Mouse (Mus musculus) stomach, embryonic 15.5 days (tissue): Measurements from ENCODE around the gene Sap25. TPM values are rescaled to one million over a fixed set of nuclear protein-coding genes. Genes with fewer than 3 reads are reported as not detected.

ENCODE experiments used
- ATAC-seq: fragments of 200-750 bp; cut with Nextera tagmentation; 2 replicates; pipeline ENCODE4 v1.8.0; 2017; ENCODE audit warnings: low read depth, moderate number of reproducible peaks, moderate TSS enrichment; ENCODE audit not compliant: insufficient read depth, low FRiP score
- H3K27ac ChIP-seq: fragments of 300-500 bp; sonication (generic); 2 replicates; pipeline ENCODE4 v1.5.1; 2015; ENCODE audit warnings: mild to moderate bottlenecking, inconsistent platforms
- H3K27me3 ChIP-seq: fragments of 300-500 bp; sonication (generic); replicated peaks from 2 replicates; pipeline ENCODE4 v1.6.1; 2015; ENCODE audit warnings: inconsistent platforms
- H3K36me3 ChIP-seq: fragments of 300-500 bp; sonication (generic); 2 replicates; pipeline ENCODE4 v1.6.1; 2015; ENCODE audit warnings: inconsistent platforms
- H3K4me1 ChIP-seq: fragments of 300-500 bp; sonication (generic); 2 replicates; pipeline ENCODE4 v1.6.1; 2015; ENCODE audit warnings: inconsistent platforms
- H3K4me2 ChIP-seq: fragments of 300-500 bp; sonication (generic); 2 replicates; pipeline ENCODE4 v1.6.1; 2015; ENCODE audit warnings: mild to moderate bottlenecking, inconsistent platforms
- H3K4me3 ChIP-seq: fragments of 300-500 bp; sonication (generic); replicated peaks from 2 replicates; pipeline ENCODE4 v1.5.1; 2015; ENCODE audit warnings: inconsistent platforms
- H3K9ac ChIP-seq: fragments of 300-500 bp; sonication (generic); 2 replicates; pipeline ENCODE4 v1.6.1; 2015; ENCODE audit warnings: inconsistent platforms
- H3K9me3 ChIP-seq: fragments of 300-500 bp; sonication (generic); 2 replicates; pipeline ENCODE4 v1.6.1; 2016; ENCODE audit warnings: inconsistent platforms
- WGBS: fragments of 180-500 bp; shearing (Covaris S2); methylation state at CpG from one replicate; pipeline ENCODE4 v1.1.7; 2015; 5-methylcytosine and 5-hydroxymethylcytosine counted together
- polyA plus RNA-seq: library from polyadenylated mRNA; unstranded; fragments of >200 nt; fragmentation: Nextera tagmentation; extraction: Ambion mirVana; gene quantifications from 2 replicates; pipeline ENCODE4 v1.2.1, GENCODE M21; 2015

The Sap25 gene
- polyA plus RNA-seq, 1 experiment from 2014 or later = 8.9 TPM

DNA sequence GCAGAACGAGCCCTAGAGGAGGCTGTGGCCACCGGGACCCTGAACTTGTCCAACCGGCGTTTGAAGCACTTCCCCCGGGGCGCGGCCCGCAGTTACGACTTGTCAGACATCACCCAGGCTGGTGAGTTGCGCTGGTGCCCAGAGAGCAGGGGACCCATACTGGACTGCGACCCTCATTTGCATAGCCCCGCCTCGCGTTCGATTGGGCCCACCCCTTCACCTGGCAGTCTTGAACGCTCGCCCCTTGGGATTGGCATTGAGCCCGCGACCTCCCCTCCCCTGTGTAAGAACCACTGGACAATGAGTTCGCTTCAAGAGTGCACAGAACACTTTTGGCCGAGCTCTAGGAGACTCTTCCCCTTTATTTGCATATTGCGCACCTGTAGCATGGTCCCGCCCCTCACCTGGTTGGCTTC is 11.8 kb upstream of the Sap25 start:
- peak; percentile 20 for ATAC-seq
- under 1% methylated on average over 23 of the region's 23 CpGs for WGBS
- no peaks in the 10 kb centered on the region for H3K9me3 ChIP-seq
- peak overlapping the region; percentile 96 for H3K27ac ChIP-seq
- H3K4me3 ChIP-seq = peak overlapping the region; percentile 79
- H3K4me2 ChIP-seq = peak overlapping the region; percentile 87
- H3K9ac ChIP-seq = peak overlapping the region; percentile 83
- H3K4me1 ChIP-seq = peaks cover 35% of the 10 kb centered on the region
- no peaks in the 10 kb centered on the region for H3K27me3 ChIP-seq
- H3K36me3 ChIP-seq = peaks cover 15% of the 10 kb centered on the region

DNA sequence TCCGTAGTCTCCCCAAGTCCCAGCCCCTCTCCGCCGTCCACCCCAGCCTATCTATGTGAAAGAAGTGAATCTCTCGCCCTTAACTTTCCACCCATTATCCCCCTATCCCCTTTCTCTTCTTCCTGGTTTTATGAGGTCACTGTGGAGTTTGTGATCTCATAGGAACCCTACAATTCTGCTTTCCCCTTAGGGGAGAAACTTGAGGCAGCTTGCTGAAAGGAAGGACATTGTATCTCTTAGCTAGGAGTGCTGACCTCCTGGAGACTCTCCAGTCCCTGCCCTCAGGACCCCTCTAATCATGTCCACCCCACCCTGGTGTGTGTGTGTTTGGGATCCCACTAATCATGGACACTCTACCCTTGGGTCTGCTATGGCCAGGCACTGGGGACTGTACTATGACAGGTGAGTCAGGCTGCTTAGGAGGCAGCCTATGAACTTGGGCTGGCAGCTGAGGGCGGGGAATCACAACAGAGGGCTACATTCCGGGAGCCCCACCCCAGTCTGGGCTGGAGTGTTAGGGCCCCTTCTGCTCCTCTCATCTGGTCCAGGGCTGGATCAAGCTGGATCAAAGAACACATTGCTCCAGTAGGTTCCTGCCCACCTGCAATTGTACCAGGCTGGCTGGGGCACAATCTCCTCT is 11.1 kb upstream of the Sap25 start:
- no peaks in the 10 kb centered on the region for H3K27me3 ChIP-seq
- ATAC-seq = peak; percentile 11

GRCm38 (mm10) chr5:137630602-137631001 is 10.5 kb upstream of the Sap25 start:
- no peak for ATAC-seq
- peak overlapping the region; percentile 87 for H3K4me2 ChIP-seq
- peaks cover 33% of the 10 kb centered on the region for H3K4me1 ChIP-seq
- peaks cover 22% of the 10 kb centered on the region for H3K36me3 ChIP-seq
- H3K9ac ChIP-seq = 0 out of 2 replicates have a peak overlapping the region, but pooled peaks have one; percentile 83
- H3K9me3 ChIP-seq = no peaks in the 10 kb centered on the region
- WGBS = 6% methylated on average over 3 of the region's 3 CpGs
- peak overlapping the region; percentile 79 for H3K4me3 ChIP-seq
- H3K27ac ChIP-seq = peak overlapping the region; percentile 96
- H3K27me3 ChIP-seq = no peaks in the 10 kb centered on the region

More for the DNA sequence above, 11.1 kb upstream of the Sap25 start:
- Histone ChIP-seq H3K4me3 (peak overlapping the region; percentile 79), H3K27ac (peak overlapping the region; percentile 96), H3K4me1 (peaks cover 33% of the 10 kb centered on the region), H3K4me2 (peak overlapping the region; percentile 87), H3K9me3 (no peaks in the 10 kb centered on the region), H3K36me3 (peaks cover 16% of the 10 kb centered on the region), H3K9ac (peak overlapping the region; percentile 83; the same call in 1 of the 2 replicates)
- WGBS = 10% methylated on average over 6 of the region's 6 CpGs

- Histone ChIP-seq H3K4me1 (peaks cover 33% of the 10 kb centered on the region), H3K27ac (peak overlapping the region; percentile 96), H3K9ac (0 out of 2 replicates have a peak overlapping the region, but pooled peaks have one; percentile 4), H3K36me3 (peaks cover 27% of the 10 kb centered on the region), H3K9me3 (no peaks in the 10 kb centered on the region), H3K4me2 (peak overlapping the region; percentile 87), H3K27me3 (no peaks in the 10 kb centered on the region), H3K4me3 (peak overlapping the region; percentile 79)
- no peak for ATAC-seq
- 47% methylated on average over 9 of the region's 9 CpGs for WGBS
Measured at GRCm38 (mm10) chr5:137631171-137631570, 10.0 kb upstream of the Sap25 start.

DNA sequence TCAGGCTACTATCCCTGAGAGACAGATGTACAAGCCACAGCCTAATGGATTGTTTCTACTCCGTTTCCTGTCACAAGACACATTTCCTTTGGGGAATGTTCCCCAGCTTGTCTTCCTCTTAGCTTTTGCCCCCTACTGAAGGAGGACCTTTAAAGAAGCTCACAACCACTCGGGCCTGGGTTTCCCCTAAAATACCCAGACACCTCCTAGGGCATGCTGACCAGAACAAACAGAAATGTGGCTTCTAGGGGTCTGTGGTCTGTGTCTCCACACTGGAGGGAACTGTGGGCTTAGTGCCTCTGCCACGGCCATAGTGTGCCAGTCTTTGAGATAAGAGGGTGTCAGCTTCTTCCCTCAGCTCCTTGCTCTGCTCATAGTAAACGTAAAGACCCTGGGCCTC is 9.5 kb upstream of the Sap25 start:
- 50% methylated on average over 4 of the region's 4 CpGs for WGBS
- Histone ChIP-seq H3K36me3 (peaks cover 31% of the 10 kb centered on the region), H3K4me1 (peaks cover 33% of the 10 kb centered on the region), H3K4me3 (peak overlapping the region; percentile 79; the same call in 1 of the 2 replicates), H3K9ac (no peak overlapping the region), H3K4me2 (peak overlapping the region; percentile 87), H3K9me3 (no peaks in the 10 kb centered on the region), H3K27ac (peak overlapping the region; percentile 96), H3K27me3 (no peaks in the 10 kb centered on the region)
- no peak for ATAC-seq

- H3K9me3 ChIP-seq = no peaks in the 10 kb centered on the region
- peaks cover 48% of the 10 kb centered on the region for H3K36me3 ChIP-seq
- H3K4me2 ChIP-seq = no peak overlapping the region
- ATAC-seq = no peak
- no peak overlapping the region for H3K27ac ChIP-seq
- H3K9ac ChIP-seq = no peak overlapping the region
- no peaks in the 10 kb centered on the region for H3K27me3 ChIP-seq
- peaks cover 33% of the 10 kb centered on the region for H3K4me1 ChIP-seq
- no peak overlapping the region for H3K4me3 ChIP-seq
- WGBS = 77% methylated on average over 12 of the region's 12 CpGs
Measured at GRCm38 (mm10) chr5:137633397-137634084, 7.6 kb upstream of the Sap25 start.

GRCm38 (mm10) chr5:137639472-137639871 is 1.7 kb upstream of the Sap25 start:
- H3K4me2 ChIP-seq = no peak overlapping the region
- H3K27me3 ChIP-seq = 0 out of 2 replicates have a peak, but pooled peaks cover 10% of the 10 kb centered on the region
- WGBS = 74% methylated on average over 7 of the region's 7 CpGs
- H3K4me3 ChIP-seq = no peak overlapping the region
- no peak for ATAC-seq
- peaks cover 69% of the 10 kb centered on the region for H3K36me3 ChIP-seq
- no peaks in the 10 kb centered on the region for H3K9me3 ChIP-seq
- no peak overlapping the region for H3K27ac ChIP-seq
- no peaks in the 10 kb centered on the region for H3K4me1 ChIP-seq
- no peak overlapping the region for H3K9ac ChIP-seq

DNA sequence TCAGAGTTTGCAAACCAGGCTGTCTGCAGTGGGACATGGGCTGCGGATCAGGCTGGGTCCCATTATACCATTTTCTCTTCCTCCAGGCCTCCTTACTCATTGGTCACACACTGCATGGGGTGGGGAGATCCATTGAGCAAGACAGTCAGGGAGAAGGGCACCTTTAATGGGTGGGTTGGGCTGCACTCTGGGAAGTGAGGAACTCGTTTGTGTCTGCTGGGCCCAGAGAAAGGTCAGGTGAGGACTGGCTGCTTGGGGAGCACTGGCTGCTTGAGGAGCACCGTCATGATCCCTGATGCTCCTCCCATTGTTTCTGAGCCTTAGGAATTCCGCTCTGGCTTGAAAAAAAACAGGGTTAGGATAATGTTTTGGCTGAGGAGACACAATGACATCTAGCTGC is 1.8 kb downstream of the Sap25 start:
- Histone ChIP-seq H3K4me3 (no peak overlapping the region), H3K9ac (no peak overlapping the region), H3K36me3 (peaks cover 41% of the 10 kb centered on the region), H3K4me1 (peaks cover 9% of the 10 kb centered on the region; the same call in 1 of the 2 replicates), H3K27ac (no peak overlapping the region), H3K9me3 (no peaks in the 10 kb centered on the region), H3K4me2 (no peak overlapping the region), H3K27me3 (peaks cover 26% of the 10 kb centered on the region)
- 37% methylated on average over 4 of the region's 4 CpGs for WGBS
- no peak for ATAC-seq

DNA sequence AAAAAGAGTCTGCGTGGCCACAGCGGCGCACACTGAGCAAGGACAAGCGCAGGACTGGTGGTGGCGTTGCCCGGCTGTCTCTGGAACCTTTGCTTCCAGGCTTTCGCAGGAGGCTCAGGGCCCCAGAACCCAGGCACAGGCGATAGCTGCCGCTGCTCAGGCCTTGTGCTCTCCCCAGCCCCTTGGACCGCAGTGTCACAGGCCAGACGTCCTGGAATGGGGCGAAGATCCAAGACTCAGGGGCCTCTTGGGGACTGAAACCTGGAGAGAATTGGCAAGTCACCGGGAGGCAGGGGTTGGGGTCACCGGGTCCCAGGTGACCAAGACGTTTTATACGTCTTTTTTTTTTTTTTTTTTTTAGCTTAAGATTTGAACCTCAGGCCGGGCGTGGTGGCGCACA is 3.4 kb downstream of the Sap25 start:
- 51% methylated on average over 19 of the region's 19 CpGs for WGBS
- no peaks in the 10 kb centered on the region for H3K9me3 ChIP-seq
- peaks cover 26% of the 10 kb centered on the region for H3K27me3 ChIP-seq
- ATAC-seq = no peak
- no peak overlapping the region for H3K27ac ChIP-seq
- peaks cover 13% of the 10 kb centered on the region for H3K4me1 ChIP-seq
- no peak overlapping the region for H3K4me3 ChIP-seq
- peaks cover 33% of the 10 kb centered on the region for H3K36me3 ChIP-seq
- no peak overlapping the region for H3K9ac ChIP-seq
- no peak overlapping the region for H3K4me2 ChIP-seq

DNA sequence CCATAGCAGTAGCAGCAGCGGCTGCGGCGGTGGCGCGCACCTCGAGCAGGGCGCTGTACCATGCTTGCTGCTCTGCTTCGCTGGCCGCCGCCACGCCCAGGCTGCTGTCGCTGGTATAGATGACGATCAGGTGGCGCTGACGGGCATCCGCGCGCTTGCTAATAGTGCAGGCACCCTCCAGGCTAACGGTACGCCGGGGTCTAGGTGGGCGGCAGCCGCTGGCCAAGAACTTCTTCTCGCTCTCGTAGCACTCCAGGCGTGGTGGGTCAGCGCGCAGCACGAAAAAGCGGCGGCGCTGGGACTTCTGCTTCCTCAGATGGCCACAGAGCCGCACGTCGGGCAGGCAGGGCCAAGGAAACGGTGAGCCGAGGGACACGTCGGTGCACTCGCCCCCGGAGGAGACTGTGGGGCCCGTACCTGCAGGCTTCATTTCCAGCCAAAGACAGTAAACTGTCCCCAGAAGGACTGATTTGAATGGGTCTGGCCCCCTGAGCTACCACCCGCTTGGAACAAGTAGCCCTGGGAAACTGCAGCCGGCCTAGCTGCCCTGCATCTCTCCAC is 4.0 kb downstream of the Sap25 start:
- Histone ChIP-seq H3K27ac (no peak overlapping the region), H3K27me3 (peaks cover 26% of the 10 kb centered on the region), H3K4me3 (peak overlapping the region; percentile 24), H3K4me2 (peak overlapping the region; percentile 56), H3K4me1 (peaks cover 20% of the 10 kb centered on the region), H3K9me3 (no peaks in the 10 kb centered on the region), H3K36me3 (peaks cover 26% of the 10 kb centered on the region), H3K9ac (no peak overlapping the region)
- WGBS = 6% methylated on average over 44 of the region's 44 CpGs
- no peak for ATAC-seq

GRCm38 (mm10) chr5:137645652-137646091 is 4.5 kb downstream of the Sap25 start, which contains the start of gene Irs3:
Irs3 (minus strand) TSS chr5:137645714.
- peaks cover 21% of the 10 kb centered on the region for H3K36me3 ChIP-seq
- no peak for ATAC-seq
- 22% methylated on average over 11 of the region's 11 CpGs for WGBS
- peak within 1 kb of the TSS; percentile 56 for H3K4me2 ChIP-seq
- peaks cover 26% of the 10 kb centered on the region for H3K27me3 ChIP-seq
- H3K27ac ChIP-seq = no peak within 1 kb of the TSS
- H3K9me3 ChIP-seq = no peaks in the 10 kb centered on the region
- H3K4me1 ChIP-seq = peaks cover 21% of the 10 kb centered on the region
- no peak within 1 kb of the TSS for H3K9ac ChIP-seq
- peak within 1 kb of the TSS; percentile 24 for H3K4me3 ChIP-seq
